Mouse (Mus musculus) intestine, embryonic 15.5 days (tissue): ENCODE data around the gene Usp44. TPM values are rescaled to one million over a fixed set of nuclear protein-coding genes. Genes with fewer than 3 reads are reported as not detected.
"Not testable (repeated sequence)": the region's sequence is repeated elsewhere in the genome, so short reads cannot be mapped to it uniquely, and the experiment has no call there.

Source experiments
- ATAC-seq: fragments of 200-750 bp; cut with Nextera tagmentation; 2 replicates; pipeline ENCODE4 v1.8.0; 2017; ENCODE audit warnings: moderate TSS enrichment, moderate library complexity
- H3K27ac ChIP-seq: fragments of 300-500 bp; sonication (generic); 2 replicates; pipeline ENCODE4 v1.5.1; 2015; ENCODE audit warnings: mild to moderate bottlenecking, inconsistent platforms
- H3K27me3 ChIP-seq: fragments of 300-500 bp; sonication (generic); replicated peaks from 2 replicates; pipeline ENCODE4 v1.6.1; 2015; ENCODE audit warnings: inconsistent platforms
- H3K36me3 ChIP-seq: fragments of 300-500 bp; sonication (generic); 2 replicates; pipeline ENCODE4 v1.6.1; 2015; ENCODE audit warnings: inconsistent platforms
- H3K4me1 ChIP-seq: fragments of 300-500 bp; sonication (generic); replicated peaks from 2 replicates; pipeline ENCODE4 v1.6.1; 2015; ENCODE audit warnings: inconsistent platforms
- H3K4me2 ChIP-seq: fragments of 300-500 bp; sonication (generic); replicated peaks from 2 replicates; pipeline ENCODE4 v1.6.1; 2015; ENCODE audit warnings: mild to moderate bottlenecking, inconsistent platforms
- H3K4me3 ChIP-seq: fragments of 300-500 bp; sonication (generic); replicated peaks from 2 replicates; pipeline ENCODE4 v1.5.1; 2015; ENCODE audit warnings: inconsistent platforms
- H3K9ac ChIP-seq: fragments of 300-500 bp; sonication (generic); 2 replicates; pipeline ENCODE4 v1.6.1; 2015; ENCODE audit warnings: inconsistent platforms
- H3K9me3 ChIP-seq: fragments of 300-500 bp; sonication (generic); 2 replicates; pipeline ENCODE4 v1.6.1; 2016; ENCODE audit warnings: inconsistent platforms
- WGBS: fragments of 180-500 bp; shearing (Covaris S2); methylation state at CpG from one replicate; pipeline ENCODE4 v1.1.7; 2015; 5-methylcytosine and 5-hydroxymethylcytosine counted together
- polyA plus RNA-seq: library from polyadenylated mRNA; unstranded; fragments of >200 nt; fragmentation: Nextera tagmentation; extraction: Ambion mirVana; gene quantifications from 2 replicates; pipeline ENCODE4 v1.2.1, GENCODE M21; 2015

Usp44 gene
- polyA plus RNA-seq, 1 experiment from 2014 or later: 0.43 TPM

DNA sequence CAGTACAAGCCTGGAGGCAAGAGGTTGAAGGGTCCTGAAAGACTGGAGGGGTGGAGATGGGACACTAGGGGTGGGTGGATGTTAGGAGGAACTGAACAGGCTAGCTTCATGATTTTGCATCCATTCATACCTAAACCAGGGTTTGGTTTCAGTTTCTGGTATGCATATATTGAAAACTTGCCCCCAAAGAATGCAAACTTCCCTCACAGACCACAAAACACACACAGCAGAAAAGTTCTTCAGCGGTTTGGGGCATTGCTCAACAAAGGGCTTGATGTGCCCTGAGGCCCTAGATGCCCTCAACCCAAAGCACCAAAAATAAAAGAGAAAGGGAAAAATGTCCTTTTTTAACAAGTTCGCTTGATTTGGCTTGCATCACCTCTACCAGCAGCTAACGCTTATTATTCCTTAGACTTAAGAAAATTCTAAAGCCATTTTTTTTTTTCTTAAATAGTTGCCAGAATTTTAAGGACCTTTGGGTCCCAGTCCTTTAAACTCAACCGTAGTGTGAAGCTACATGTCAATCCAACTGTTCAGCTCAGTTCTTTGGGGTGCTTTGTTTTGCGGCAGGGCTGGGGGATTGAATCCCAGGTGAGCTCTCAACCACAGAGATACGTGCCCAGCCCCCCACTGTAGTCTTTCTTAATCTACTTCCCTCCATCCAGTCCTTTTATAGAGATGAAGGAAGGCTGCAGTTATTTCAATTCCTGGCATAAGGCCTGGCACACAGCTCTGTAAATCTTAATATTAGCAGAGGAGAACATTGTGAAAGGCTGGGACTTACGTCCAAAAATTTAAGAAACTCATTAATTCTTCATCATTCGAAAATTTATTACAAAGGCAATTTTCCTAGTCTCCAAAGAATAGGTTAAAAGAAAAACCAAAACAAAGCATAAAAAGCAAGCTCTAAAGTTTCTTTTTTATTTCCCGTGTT is 1.2 kb upstream of the Usp44 start:
- H3K9me3 ChIP-seq: no peaks in the 10 kb centered on the region
- no peak overlapping the region for H3K4me3 ChIP-seq
- H3K9ac ChIP-seq: no peak overlapping the region
- no peaks in the 10 kb centered on the region for H3K36me3 ChIP-seq
- H3K27me3 ChIP-seq: peaks cover 42% of the 10 kb centered on the region
- 45% methylated on average over 9 of the region's 9 CpGs for WGBS
- H3K27ac ChIP-seq: no peak overlapping the region
- no peak overlapping the region for H3K4me2 ChIP-seq
- peaks cover 10% of the 10 kb centered on the region for H3K4me1 ChIP-seq
- no peak for ATAC-seq

GRCm38 (mm10) chr10:93831730-93832574 is 597 bp downstream of the Usp44 start:
- no peak for ATAC-seq
- WGBS: 7% methylated on average over 18 of the region's 18 CpGs
- H3K27ac ChIP-seq: no peak overlapping the region

GRCm38 (mm10) chr10:93832811-93833210 is 1.5 kb downstream of the Usp44 start:
- H3K4me1 ChIP-seq: peaks cover 10% of the 10 kb centered on the region
- ATAC-seq: no peak
- 32% methylated on average over 9 of the region's 9 CpGs for WGBS
- H3K27ac ChIP-seq: no peak overlapping the region
- no peaks in the 10 kb centered on the region for H3K9me3 ChIP-seq
- no peak overlapping the region for H3K9ac ChIP-seq
- H3K36me3 ChIP-seq: no peaks in the 10 kb centered on the region
- peaks cover 50% of the 10 kb centered on the region for H3K27me3 ChIP-seq
- no peak overlapping the region for H3K4me2 ChIP-seq
- H3K4me3 ChIP-seq: no peak overlapping the region

More at GRCm38 (mm10) chr10:93831730-93832574, 597 bp downstream of the Usp44 start:
- Histone ChIP-seq H3K4me2 (peak overlapping the region; percentile 15; the same call in 1 of the 2 replicates), H3K9me3 (no peaks in the 10 kb centered on the region), H3K9ac (no peak overlapping the region), H3K36me3 (no peaks in the 10 kb centered on the region), H3K4me1 (peaks cover 10% of the 10 kb centered on the region), H3K27me3 (peaks cover 50% of the 10 kb centered on the region), H3K4me3 (0 out of 2 replicates have a peak overlapping the region, but pooled peaks have one; percentile 0)

- 2% methylated on average over 16 of the region's 16 CpGs for WGBS
- Histone ChIP-seq H3K27me3 (peaks cover 50% of the 10 kb centered on the region), H3K27ac (no peak overlapping the region), H3K9ac (peak overlapping the region; percentile 40), H3K36me3 (no peaks in the 10 kb centered on the region), H3K4me2 (peak overlapping the region; percentile 99), H3K4me3 (peak overlapping the region; percentile 73), H3K9me3 (no peaks in the 10 kb centered on the region), H3K4me1 (peaks cover 10% of the 10 kb centered on the region)
- ATAC-seq: no peak
Observed at GRCm38 (mm10) chr10:93833370-93833698, 2.0 kb downstream of the Usp44 start.

DNA sequence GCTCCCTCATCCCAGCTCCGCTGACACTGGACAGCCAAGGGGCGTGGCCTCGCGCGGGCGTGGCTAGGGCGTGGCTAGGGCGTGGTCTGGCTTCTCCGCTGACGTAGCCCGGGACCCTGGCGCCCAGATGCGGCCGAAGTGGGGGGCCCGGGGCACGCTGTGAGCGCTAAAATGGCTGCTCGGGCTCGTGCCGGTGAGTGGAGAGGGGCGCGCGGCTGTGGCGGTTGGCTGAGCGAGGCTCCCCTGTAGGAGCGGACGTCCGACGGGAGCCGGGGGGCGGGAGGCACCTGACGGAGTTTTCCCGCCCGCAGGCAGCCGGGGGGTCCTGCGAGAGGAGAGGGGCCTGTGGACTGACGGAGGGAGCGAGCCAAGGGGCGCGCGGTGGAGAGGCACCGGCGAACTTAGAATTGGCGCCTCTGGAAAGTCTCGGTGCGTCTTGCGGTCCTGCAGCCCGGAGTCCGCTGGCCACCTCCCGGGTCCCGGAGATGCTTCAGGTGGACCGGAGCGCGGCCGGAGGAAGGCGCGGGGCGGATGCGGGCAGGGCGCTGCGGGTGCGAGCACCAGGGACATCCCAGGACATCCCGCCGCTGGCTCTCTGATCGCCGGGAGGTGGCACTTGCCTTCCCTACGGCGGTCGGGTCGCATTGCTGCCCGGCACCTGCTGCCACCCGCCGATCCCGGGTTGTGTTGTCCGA is 2.5 kb downstream of the Usp44 start:
- H3K9ac ChIP-seq: peak overlapping the region; percentile 40
- peaks cover 50% of the 10 kb centered on the region for H3K27me3 ChIP-seq
- ATAC-seq: peak; percentile 97
- H3K27ac ChIP-seq: no peak overlapping the region
- WGBS: under 1% methylated on average over 74 of the region's 75 CpGs
- no peaks in the 10 kb centered on the region for H3K9me3 ChIP-seq
- peak overlapping the region; percentile 73 for H3K4me3 ChIP-seq
- no peaks in the 10 kb centered on the region for H3K36me3 ChIP-seq
- H3K4me2 ChIP-seq: peak overlapping the region; percentile 99
- H3K4me1 ChIP-seq: peaks cover 10% of the 10 kb centered on the region

DNA sequence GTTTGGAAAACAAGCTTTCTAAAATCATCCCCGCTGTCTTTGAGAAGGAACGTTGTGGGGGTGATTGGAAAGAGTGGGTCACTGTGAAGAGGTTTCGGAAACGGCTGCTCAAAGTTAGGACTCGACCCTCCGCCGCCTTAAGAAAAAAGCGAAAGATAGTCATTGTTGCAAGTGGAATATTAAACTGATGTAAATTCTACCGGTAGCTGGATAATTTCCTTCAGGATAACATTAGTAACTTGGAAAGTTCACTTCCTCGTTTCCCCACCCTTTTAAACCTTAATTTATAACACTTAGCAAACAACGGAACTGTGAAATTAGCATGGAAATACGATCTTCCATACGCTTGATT is 3.0 kb downstream of the Usp44 start:
- peak overlapping the region; percentile 73 for H3K4me3 ChIP-seq
- no peak overlapping the region for H3K27ac ChIP-seq
- no peaks in the 10 kb centered on the region for H3K9me3 ChIP-seq
- no peak for ATAC-seq
- H3K36me3 ChIP-seq: no peaks in the 10 kb centered on the region
- H3K27me3 ChIP-seq: peaks cover 50% of the 10 kb centered on the region
- H3K9ac ChIP-seq: peak overlapping the region; percentile 40
- peaks cover 10% of the 10 kb centered on the region for H3K4me1 ChIP-seq
- 4% methylated on average over 13 of the region's 13 CpGs for WGBS
- peak overlapping the region; percentile 99 for H3K4me2 ChIP-seq

- 89% methylated on average over 7 of the region's 7 CpGs for WGBS
- H3K27ac ChIP-seq, H3K4me3 ChIP-seq, H3K4me2 ChIP-seq, H3K9ac ChIP-seq, H3K4me1 ChIP-seq, H3K9me3 ChIP-seq, ATAC-seq, H3K36me3 ChIP-seq: not testable (repeated sequence)
- peaks cover 43% of the 10 kb centered on the region for H3K27me3 ChIP-seq
Observed at GRCm38 (mm10) chr10:93835115-93835514, 3.8 kb downstream of the Usp44 start.

DNA sequence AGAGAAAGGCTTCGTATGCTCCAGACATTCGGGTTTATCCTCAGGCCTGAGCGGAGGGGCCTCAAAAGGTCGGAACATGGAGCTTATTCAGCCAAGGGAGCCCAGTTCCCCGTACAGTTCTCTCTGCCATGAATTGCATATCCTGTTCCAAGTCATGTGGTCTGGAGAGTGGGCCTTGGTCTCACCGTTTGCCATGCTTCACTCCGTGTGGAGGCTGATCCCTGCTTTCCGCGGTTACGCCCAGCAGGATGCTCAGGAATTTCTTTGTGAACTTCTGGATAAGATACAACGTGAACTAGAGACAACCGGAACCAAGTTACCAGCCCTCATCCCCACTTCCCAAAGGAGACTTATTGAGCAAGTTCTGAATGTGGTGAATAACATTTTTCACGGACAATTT is 15.4 kb downstream of the Usp44 start:
- ATAC-seq: no peak
- no peak overlapping the region for H3K4me3 ChIP-seq
- no peaks in the 10 kb centered on the region for H3K4me1 ChIP-seq

GRCm38 (mm10) chr10:93855126-93855525 is 23.8 kb downstream of the Usp44 start:
- Histone ChIP-seq H3K9ac (no peak overlapping the region), H3K4me1 (no peaks in the 10 kb centered on the region), H3K36me3 (0 out of 2 replicates have a peak, but pooled peaks cover 6% of the 10 kb centered on the region), H3K9me3 (no peaks in the 10 kb centered on the region), H3K27ac (no peak overlapping the region), H3K4me2 (no peak overlapping the region), H3K27me3 (no peaks in the 10 kb centered on the region), H3K4me3 (no peak overlapping the region)
- 88% methylated on average over 9 of the region's 9 CpGs for WGBS
- ATAC-seq: no peak

More for the DNA sequence above, 15.4 kb downstream of the Usp44 start:
- WGBS: 92% methylated on average over 13 of the region's 13 CpGs
- H3K4me2 ChIP-seq: no peak overlapping the region
- H3K27me3 ChIP-seq: no peaks in the 10 kb centered on the region
- no peak overlapping the region for H3K27ac ChIP-seq
- H3K36me3 ChIP-seq: no peaks in the 10 kb centered on the region
- no peak overlapping the region for H3K9ac ChIP-seq
- H3K9me3 ChIP-seq: no peaks in the 10 kb centered on the region

DNA sequence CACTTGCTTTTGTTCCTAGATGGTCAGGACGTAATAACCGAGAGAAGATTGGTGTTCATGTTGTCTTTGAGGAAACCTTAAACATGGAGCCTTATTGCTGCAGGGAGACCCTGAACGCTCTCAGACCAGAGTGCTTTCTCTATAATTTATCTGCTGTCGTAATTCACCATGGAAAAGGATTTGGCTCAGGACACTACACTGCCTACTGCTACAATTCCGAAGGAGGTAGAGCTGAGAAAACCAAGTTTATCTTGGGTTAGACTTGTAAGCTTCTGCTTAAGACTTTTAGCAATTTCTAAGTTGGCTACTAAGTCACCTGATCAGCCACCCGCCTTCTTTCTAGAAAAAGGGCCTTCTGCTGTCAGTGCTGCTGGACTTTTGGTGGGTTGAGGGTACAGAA is 24.7 kb downstream of the Usp44 start:
- Histone ChIP-seq H3K9me3 (no peaks in the 10 kb centered on the region), H3K4me3 (no peak overlapping the region), H3K9ac (no peak overlapping the region), H3K27me3 (no peaks in the 10 kb centered on the region), H3K4me1 (no peaks in the 10 kb centered on the region), H3K36me3 (0 out of 2 replicates have a peak, but pooled peaks cover 6% of the 10 kb centered on the region), H3K4me2 (no peak overlapping the region), H3K27ac (no peak overlapping the region)
- 91% methylated on average over 6 of the region's 6 CpGs for WGBS
- no peak for ATAC-seq

- H3K4me1 ChIP-seq: no peaks in the 10 kb centered on the region
- no peaks in the 10 kb centered on the region for H3K9me3 ChIP-seq
- H3K36me3 ChIP-seq: peaks cover 32% of the 10 kb centered on the region
- H3K4me3 ChIP-seq: no peak overlapping the region
- no peak overlapping the region for H3K27ac ChIP-seq
- WGBS: 92% methylated on average over 7 of the region's 7 CpGs
- H3K9ac ChIP-seq: no peak overlapping the region
- H3K4me2 ChIP-seq: no peak overlapping the region
- no peak for ATAC-seq
- no peaks in the 10 kb centered on the region for H3K27me3 ChIP-seq
Observed at GRCm38 (mm10) chr10:93868401-93868800, 37.0 kb downstream of the Usp44 start.

GRCm38 (mm10) chr10:93868886-93869285 is 37.5 kb downstream of the Usp44 start:
- Histone ChIP-seq H3K9me3 (no peaks in the 10 kb centered on the region), H3K4me3 (no peak overlapping the region), H3K4me2 (no peak overlapping the region), H3K27me3 (no peaks in the 10 kb centered on the region), H3K4me1 (no peaks in the 10 kb centered on the region), H3K27ac (no peak overlapping the region), H3K36me3 (peaks cover 34% of the 10 kb centered on the region), H3K9ac (no peak overlapping the region)
- no peak for ATAC-seq
- WGBS: 84% methylated on average over 4 of the region's 4 CpGs
